Mouse (Mus musculus): Measurements from ENCODE around the gene Fam155a. TPM values are rescaled to one million over a fixed set of nuclear protein-coding genes. Genes with fewer than 3 reads are reported as not detected.

The Fam155a gene
- polyA plus RNA-seq, 1 experiment from 2014 or later = 31.2 TPM

DNA sequence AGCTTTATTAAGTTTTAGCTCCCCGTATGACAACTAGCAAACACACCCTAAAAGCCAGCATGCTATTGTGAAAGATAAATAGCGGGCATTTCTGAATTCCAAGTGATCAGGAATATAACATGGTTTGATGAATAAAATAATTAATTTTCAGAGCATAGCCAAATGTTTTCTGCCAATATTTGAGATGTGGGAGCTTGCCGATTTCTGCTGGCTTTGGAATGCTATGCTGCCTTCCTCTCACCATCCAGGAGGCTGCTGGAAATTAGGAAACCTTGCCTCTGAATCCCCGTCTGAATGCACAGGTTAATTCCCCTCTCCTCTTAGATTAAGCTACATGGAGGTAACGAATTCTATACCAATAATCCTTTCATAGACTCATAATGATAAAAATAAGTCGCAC is 116.1 kb downstream of the Fam155a start:
- Histone ChIP-seq H3K9ac (no peak overlapping the region), H3K4me3 (no peak overlapping the region), H3K4me2 (no peak overlapping the region), H3K27me3 (no peaks in the 10 kb centered on the region), H3K9me3 (no peaks in the 10 kb centered on the region), H3K36me3 (no peaks in the 10 kb centered on the region), H3K27ac (replicated peaks) (no peak overlapping the region), H3K4me1 (replicated peaks) (no peaks in the 10 kb centered on the region)
- 84% methylated on average over 6 of the region's 6 CpGs for WGBS
- ATAC-seq (ENCODE audit: low FRiP score, low read depth) = no peak

GRCm38 (mm10) chr8:9653643-9654042 is 117.3 kb downstream of the Fam155a start:
- H3K4me2 ChIP-seq = no peak overlapping the region
- no peak for ATAC-seq (ENCODE audit: low FRiP score, low read depth)
- no peaks in the 10 kb centered on the region for H3K4me1 ChIP-seq (replicated peaks)
- no peaks in the 10 kb centered on the region for H3K36me3 ChIP-seq
- WGBS = 54% methylated on average over 1 of the region's 1 CpGs
- H3K4me3 ChIP-seq = no peak overlapping the region
- no peak overlapping the region for H3K9ac ChIP-seq
- no peaks in the 10 kb centered on the region for H3K27me3 ChIP-seq
- no peaks in the 10 kb centered on the region for H3K9me3 ChIP-seq
- no peak overlapping the region for H3K27ac ChIP-seq (replicated peaks)

GRCm38 (mm10) chr8:9638162-9638561 is 132.8 kb downstream of the Fam155a start:
- Histone ChIP-seq H3K4me1 (replicated peaks) (no peaks in the 10 kb centered on the region), H3K4me2 (no peak overlapping the region), H3K27ac (replicated peaks) (no peak overlapping the region), H3K27me3 (no peaks in the 10 kb centered on the region), H3K4me3 (no peak overlapping the region), H3K9ac (no peak overlapping the region), H3K36me3 (no peaks in the 10 kb centered on the region), H3K9me3 (no peaks in the 10 kb centered on the region)
- 92% methylated on average over 2 of the region's 2 CpGs for WGBS
- ATAC-seq (ENCODE audit: low FRiP score, low read depth) = no peak

DNA sequence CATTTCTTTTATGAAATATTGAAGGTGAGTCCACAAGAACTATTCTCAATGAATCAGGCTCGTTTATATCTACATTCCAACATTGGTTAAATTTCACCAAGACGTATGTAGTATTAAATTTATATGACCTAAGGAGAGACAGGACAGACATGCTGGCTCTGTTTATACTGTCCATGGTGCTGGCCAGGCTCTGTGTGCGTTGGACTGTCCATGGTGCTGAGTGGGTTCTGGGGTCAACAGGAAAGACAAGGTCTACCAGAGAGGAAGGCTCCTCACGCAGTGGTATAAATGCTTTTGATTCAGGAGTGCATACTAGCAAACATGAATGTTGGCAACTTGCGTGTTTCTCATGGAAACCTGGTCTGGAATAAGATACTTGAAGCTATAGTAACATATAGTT is 135.7 kb downstream of the Fam155a start:
- Histone ChIP-seq H3K27ac (replicated peaks) (no peak overlapping the region), H3K4me1 (replicated peaks) (no peaks in the 10 kb centered on the region), H3K9ac (no peak overlapping the region), H3K4me3 (no peak overlapping the region), H3K9me3 (no peaks in the 10 kb centered on the region), H3K36me3 (no peaks in the 10 kb centered on the region), H3K27me3 (no peaks in the 10 kb centered on the region), H3K4me2 (no peak overlapping the region)
- ATAC-seq (ENCODE audit: low FRiP score, low read depth) = no peak
- 84% methylated on average over 5 of the region's 5 CpGs for WGBS

DNA sequence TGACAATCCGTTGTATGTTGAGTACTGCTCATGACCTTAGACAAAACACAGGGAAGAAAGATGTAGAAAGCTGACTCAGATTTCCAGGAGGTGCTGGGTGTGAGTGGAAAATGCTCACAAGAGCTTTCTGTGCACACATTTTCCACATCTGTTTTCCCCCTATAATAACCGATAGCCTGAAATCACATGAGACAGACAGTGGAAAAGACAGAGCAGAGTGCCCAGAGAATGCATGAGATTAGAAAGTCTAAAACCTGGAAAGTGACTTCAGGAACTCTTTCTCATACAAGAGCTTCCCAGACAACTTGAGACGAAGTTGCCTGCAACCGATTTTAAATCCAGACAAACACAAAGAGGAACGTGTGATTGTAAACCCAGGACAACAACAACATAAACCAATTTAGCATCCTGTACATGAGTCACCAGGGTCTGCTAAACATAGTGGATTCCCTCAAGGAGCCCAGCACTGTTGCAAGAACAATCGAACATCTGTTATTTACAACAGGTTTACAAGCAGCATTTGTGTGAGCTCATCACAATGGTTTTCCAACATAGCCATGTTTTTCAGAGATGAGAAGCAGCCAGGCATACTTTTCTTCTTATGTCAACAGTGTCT is 163.8 kb downstream of the Fam155a start:
- H3K4me3 ChIP-seq = no peak overlapping the region
- H3K36me3 ChIP-seq = no peaks in the 10 kb centered on the region
- H3K27ac ChIP-seq (replicated peaks) = no peak overlapping the region
- no peak overlapping the region for H3K9ac ChIP-seq
- H3K9me3 ChIP-seq = no peaks in the 10 kb centered on the region
- H3K27me3 ChIP-seq = no peaks in the 10 kb centered on the region
- WGBS = 69% methylated on average over 6 of the region's 6 CpGs
- ATAC-seq (ENCODE audit: low FRiP score, low read depth) = no peak
- H3K4me2 ChIP-seq = no peak overlapping the region
- H3K4me1 ChIP-seq (replicated peaks) = peaks cover 18% of the 10 kb centered on the region

- H3K27me3 ChIP-seq = no peaks in the 10 kb centered on the region
- WGBS = 49% methylated on average over 3 of the region's 3 CpGs
- H3K4me1 ChIP-seq (replicated peaks) = no peaks in the 10 kb centered on the region
- no peak overlapping the region for H3K9ac ChIP-seq
- H3K4me3 ChIP-seq = no peak overlapping the region
- no peak overlapping the region for H3K27ac ChIP-seq (replicated peaks)
- H3K4me2 ChIP-seq = no peak overlapping the region
- ATAC-seq (ENCODE audit: low FRiP score, low read depth) = no peak
- H3K36me3 ChIP-seq = no peaks in the 10 kb centered on the region
- H3K9me3 ChIP-seq = no peaks in the 10 kb centered on the region
These were observed 175.0 kb downstream of the Fam155a start for GRCm38 (mm10) chr8:9596003-9596402.

DNA sequence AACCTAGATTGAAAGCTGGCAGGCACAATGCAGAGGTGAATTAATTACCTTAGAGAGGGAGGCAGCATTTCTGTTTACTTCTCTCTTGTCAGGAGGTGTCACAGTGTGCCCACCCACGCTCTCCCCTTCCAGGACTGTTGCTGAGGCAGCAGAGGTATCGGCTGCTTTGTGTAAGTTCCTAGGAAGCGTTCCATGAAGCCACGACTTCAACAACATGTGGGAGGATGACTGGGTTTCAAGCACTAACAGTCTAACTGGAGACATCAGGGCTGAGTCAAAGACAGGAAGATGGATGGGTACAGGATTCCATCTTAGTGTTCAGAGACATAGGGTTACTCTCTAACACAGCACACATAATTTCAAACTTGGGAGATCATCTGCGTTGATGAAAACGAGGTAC is 189.1 kb downstream of the Fam155a start:
- 75% methylated on average over 6 of the region's 6 CpGs for WGBS
- Histone ChIP-seq H3K4me3 (no peak overlapping the region), H3K36me3 (no peaks in the 10 kb centered on the region), H3K4me2 (no peak overlapping the region), H3K27ac (replicated peaks) (no peak overlapping the region), H3K27me3 (no peaks in the 10 kb centered on the region), H3K4me1 (replicated peaks) (no peaks in the 10 kb centered on the region), H3K9me3 (no peaks in the 10 kb centered on the region), H3K9ac (no peak overlapping the region)
- ATAC-seq (ENCODE audit: low FRiP score, low read depth) = no peak

GRCm38 (mm10) chr8:9580192-9580591 is 190.8 kb downstream of the Fam155a start:
- WGBS = 27% methylated on average over 3 of the region's 3 CpGs
- Histone ChIP-seq H3K4me1 (replicated peaks) (no peaks in the 10 kb centered on the region), H3K4me3 (no peak overlapping the region), H3K27ac (replicated peaks) (no peak overlapping the region), H3K9ac (no peak overlapping the region), H3K4me2 (no peak overlapping the region), H3K36me3 (no peaks in the 10 kb centered on the region), H3K27me3 (no peaks in the 10 kb centered on the region), H3K9me3 (no peaks in the 10 kb centered on the region)
- ATAC-seq (ENCODE audit: low FRiP score, low read depth) = no peak

DNA sequence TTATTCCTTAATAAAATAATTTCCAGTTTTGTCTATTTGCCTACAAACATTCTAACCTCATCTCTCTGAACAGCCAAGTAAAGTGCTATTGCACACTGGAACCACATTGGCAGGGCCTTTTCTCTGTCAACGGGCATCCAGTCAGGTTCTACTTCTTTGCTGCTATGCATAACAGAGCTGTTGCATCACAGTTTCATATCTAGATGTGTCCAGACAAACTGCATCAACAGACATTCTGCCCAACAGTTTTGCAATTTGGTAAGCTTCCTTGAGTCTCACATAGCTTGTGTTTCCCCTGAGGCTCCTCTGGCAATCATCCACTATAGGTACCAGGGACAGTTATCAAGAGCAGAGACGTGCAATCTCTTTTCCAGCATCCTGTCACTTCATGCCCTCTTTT is 199.0 kb downstream of the Fam155a start:
- H3K4me1 ChIP-seq (replicated peaks) = no peaks in the 10 kb centered on the region
- H3K36me3 ChIP-seq = no peaks in the 10 kb centered on the region
- H3K9me3 ChIP-seq = no peaks in the 10 kb centered on the region
- H3K27ac ChIP-seq (replicated peaks) = no peak overlapping the region
- H3K4me3 ChIP-seq = no peak overlapping the region
- H3K27me3 ChIP-seq = no peaks in the 10 kb centered on the region
- H3K9ac ChIP-seq = no peak overlapping the region
- H3K4me2 ChIP-seq = no peak overlapping the region
- 66% methylated on average over 2 of the region's 2 CpGs for WGBS
- ATAC-seq (ENCODE audit: low FRiP score, low read depth) = no peak

DNA sequence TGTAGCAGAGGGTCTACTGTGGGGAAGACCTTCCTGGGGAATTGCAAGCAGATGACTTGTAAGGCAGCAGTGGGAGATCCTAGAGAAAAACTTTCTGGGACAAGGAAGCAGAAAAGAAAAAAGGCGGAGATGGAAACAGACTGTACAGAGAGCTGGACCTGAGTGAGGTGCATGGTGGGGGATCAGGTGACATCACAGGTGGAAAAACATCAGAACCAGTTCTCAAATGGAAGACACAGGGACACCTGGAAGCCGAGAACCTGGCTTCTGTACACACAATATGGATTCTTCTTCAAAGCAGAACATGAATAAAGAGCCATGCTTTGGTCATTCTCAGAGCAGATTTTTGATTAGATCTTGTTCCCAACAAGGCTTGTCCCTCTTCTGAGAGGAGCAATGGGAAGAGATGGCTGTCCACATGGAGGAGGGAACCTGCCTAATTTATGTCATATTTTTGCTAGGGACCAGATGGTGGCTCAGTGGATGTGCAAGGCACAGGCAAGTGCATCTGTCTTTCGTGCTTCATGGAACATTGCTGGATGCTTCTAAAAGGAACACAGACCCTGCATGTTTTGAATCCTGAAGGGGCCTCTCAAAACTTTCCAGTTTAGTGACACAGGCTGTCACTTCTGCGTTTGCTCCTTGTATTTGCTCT is 201.3 kb downstream of the Fam155a start:
- Histone ChIP-seq H3K27me3 (no peaks in the 10 kb centered on the region), H3K27ac (replicated peaks) (no peak overlapping the region), H3K9ac (no peak overlapping the region), H3K4me2 (no peak overlapping the region), H3K4me1 (replicated peaks) (no peaks in the 10 kb centered on the region), H3K9me3 (no peaks in the 10 kb centered on the region), H3K4me3 (no peak overlapping the region), H3K36me3 (no peaks in the 10 kb centered on the region)
- 80% methylated on average over 4 of the region's 4 CpGs for WGBS
- ATAC-seq (ENCODE audit: low FRiP score, low read depth) = no peak

GRCm38 (mm10) chr8:9549199-9549598 is 221.8 kb downstream of the Fam155a start:
- Histone ChIP-seq H3K27me3 (no peaks in the 10 kb centered on the region), H3K4me2 (no peak overlapping the region), H3K36me3 (no peaks in the 10 kb centered on the region), H3K4me3 (no peak overlapping the region), H3K9ac (no peak overlapping the region), H3K27ac (replicated peaks) (no peak overlapping the region), H3K9me3 (no peaks in the 10 kb centered on the region), H3K4me1 (replicated peaks) (peaks cover 29% of the 10 kb centered on the region)
- WGBS = 73% methylated on average over 3 of the region's 3 CpGs
- ATAC-seq (ENCODE audit: low FRiP score, low read depth) = no peak

DNA sequence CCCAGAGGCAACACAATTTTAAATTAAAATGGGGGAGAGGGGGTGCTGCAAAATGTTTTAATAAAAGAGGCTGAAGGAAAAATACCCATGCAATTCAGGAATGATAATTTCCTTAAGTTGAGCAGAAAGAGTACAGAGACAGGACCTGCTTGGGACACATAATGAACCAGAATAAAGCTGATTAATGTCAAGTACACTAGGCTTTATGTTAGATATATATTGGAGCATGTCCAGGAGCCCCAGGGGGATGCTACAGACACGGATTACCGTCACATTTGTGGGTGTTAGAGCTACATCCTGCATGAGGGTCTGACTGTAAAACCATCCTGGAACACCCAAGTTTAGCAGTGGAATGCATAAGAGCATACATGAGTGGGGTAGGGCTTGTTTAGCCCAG is 223.4 kb downstream of the Fam155a start:
- Histone ChIP-seq H3K4me2 (no peak overlapping the region), H3K27ac (replicated peaks) (peak overlapping the region; percentile 48; the same call in 1 of the 2 replicates)

More for the DNA sequence above, 223.4 kb downstream of the Fam155a start:
- Histone ChIP-seq H3K36me3 (no peaks in the 10 kb centered on the region), H3K9ac (no peak overlapping the region), H3K27me3 (no peaks in the 10 kb centered on the region), H3K4me1 (replicated peaks) (peaks cover 29% of the 10 kb centered on the region), H3K4me3 (no peak overlapping the region), H3K9me3 (no peaks in the 10 kb centered on the region)
- no peak for ATAC-seq (ENCODE audit: low FRiP score, low read depth)
- WGBS = 32% methylated on average over 2 of the region's 2 CpGs

Measured in hindbrain, embryonic 15.5 days (tissue).